Mouse (Mus musculus): ENCODE results near the gene Fkbp9. TPM values are rescaled to one million over a fixed set of nuclear protein-coding genes. Genes with fewer than 3 reads are reported as not detected.

The Fkbp9 gene
- polyA plus RNA-seq, 1 experiment from 2014 or later = 193 TPM

DNA sequence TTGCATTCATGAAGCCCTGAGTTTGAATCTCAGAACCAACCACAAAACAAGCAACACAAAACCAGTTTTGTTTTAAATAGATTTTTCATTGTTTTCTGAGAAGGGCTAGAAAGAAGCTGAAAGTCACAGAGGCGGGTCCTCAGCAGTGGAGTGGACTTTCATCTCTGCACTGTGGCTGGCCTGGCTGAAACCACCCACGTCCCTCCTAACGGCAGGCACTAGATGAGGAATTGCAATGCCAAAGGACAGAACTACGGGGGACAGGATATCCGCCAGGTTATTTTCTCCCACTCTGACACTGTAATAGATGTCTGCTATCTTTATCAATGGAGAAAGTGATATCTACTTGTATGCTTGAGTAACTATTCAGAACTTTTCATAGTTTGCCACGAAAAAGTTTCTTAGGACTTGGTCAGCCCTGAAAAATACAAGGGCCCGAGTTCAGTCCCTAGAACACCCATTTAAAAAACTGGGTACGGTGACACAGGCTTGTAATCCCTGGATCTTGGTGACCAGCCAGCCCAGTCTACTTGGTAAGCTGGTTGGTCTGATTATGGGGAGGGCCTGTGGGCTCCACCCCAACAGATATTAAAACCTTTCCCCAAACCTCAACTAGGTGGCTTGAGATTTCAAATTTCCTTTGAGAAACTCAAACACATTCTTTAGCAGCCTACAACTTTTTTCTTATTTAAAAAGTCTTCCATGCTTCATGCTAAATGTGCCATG is 74.4 kb downstream of the Fkbp9 start:
- Histone ChIP-seq H3K27ac (no peak overlapping the region), H3K36me3 (no peaks in the 10 kb centered on the region), H3K27me3 (no peaks in the 10 kb centered on the region), H3K4me3 (no peak overlapping the region), H3K9me3 (no peaks in the 10 kb centered on the region), H3K4me2 (no peak overlapping the region), H3K9ac (no peak overlapping the region), H3K4me1 (peaks cover 8% of the 10 kb centered on the region)
- WGBS = 78% methylated on average over 8 of the region's 8 CpGs
- ATAC-seq (ENCODE audit: borderline replicate concordance, extremely low read depth, low FRiP score, low TSS enrichment) = no peak

- ATAC-seq (ENCODE audit: borderline replicate concordance, extremely low read depth, low FRiP score, low TSS enrichment) = no peak
- 91% methylated on average over 3 of the region's 3 CpGs for WGBS
- no peak overlapping the region for H3K27ac ChIP-seq
Observed at GRCm38 (mm10) chr6:56907973-56908372, 76.1 kb downstream of the Fkbp9 start.

DNA sequence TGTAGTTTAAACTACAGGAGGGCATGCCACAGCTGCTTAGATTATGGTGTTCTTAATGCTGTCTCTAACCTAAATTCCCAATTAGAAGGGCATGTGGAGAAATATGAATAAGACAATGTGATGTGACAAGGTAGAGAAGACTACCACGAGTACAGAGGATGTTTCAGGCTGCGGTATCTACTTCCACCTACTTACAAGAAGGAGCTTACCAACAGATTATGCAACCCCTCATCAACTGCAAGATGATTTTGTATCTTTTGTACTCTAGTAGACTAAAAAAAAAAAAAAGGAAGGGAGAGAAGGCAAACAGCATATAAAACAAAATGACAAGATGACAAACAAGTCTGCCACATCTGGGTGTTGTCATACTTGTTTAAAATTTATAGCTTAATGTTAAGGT is 76.5 kb downstream of the Fkbp9 start:
- Histone ChIP-seq H3K9ac (no peak overlapping the region), H3K4me2 (no peak overlapping the region), H3K9me3 (no peaks in the 10 kb centered on the region), H3K36me3 (no peaks in the 10 kb centered on the region), H3K4me3 (no peak overlapping the region), H3K27ac (no peak overlapping the region), H3K27me3 (no peaks in the 10 kb centered on the region), H3K4me1 (peaks cover 12% of the 10 kb centered on the region; the same call in 1 of the 2 replicates)
- ATAC-seq (ENCODE audit: borderline replicate concordance, extremely low read depth, low FRiP score, low TSS enrichment) = no peak
- WGBS = 88% methylated on average over 2 of the region's 2 CpGs

More at GRCm38 (mm10) chr6:56907973-56908372, 76.1 kb downstream of the Fkbp9 start:
- Histone ChIP-seq H3K9me3 (no peaks in the 10 kb centered on the region), H3K27me3 (no peaks in the 10 kb centered on the region), H3K4me2 (no peak overlapping the region), H3K4me3 (no peak overlapping the region), H3K36me3 (no peaks in the 10 kb centered on the region), H3K4me1 (peaks cover 8% of the 10 kb centered on the region; the same call in 1 of the 2 replicates), H3K9ac (no peak overlapping the region)

DNA sequence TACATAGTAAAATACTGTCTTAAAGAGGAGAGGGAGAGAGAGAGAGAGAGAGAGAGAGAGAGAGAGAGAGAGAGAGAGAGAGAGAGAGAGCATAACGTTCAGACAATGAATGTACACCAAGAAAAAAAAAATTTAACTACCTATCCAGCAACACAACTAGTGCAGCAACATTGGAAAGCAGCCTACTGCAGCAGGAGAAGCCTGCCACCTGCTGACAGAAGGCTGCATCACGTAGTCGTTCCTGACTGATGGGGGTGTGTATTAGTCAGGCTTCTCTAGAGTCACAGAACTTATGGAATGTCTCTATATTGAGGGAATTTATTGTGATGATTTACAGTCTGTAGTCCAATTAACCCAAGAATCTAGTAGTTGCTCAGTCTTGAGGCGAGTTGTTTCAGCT is 77.1 kb downstream of the Fkbp9 start:
- H3K27me3 ChIP-seq = no peaks in the 10 kb centered on the region
- H3K9me3 ChIP-seq = no peaks in the 10 kb centered on the region

DNA sequence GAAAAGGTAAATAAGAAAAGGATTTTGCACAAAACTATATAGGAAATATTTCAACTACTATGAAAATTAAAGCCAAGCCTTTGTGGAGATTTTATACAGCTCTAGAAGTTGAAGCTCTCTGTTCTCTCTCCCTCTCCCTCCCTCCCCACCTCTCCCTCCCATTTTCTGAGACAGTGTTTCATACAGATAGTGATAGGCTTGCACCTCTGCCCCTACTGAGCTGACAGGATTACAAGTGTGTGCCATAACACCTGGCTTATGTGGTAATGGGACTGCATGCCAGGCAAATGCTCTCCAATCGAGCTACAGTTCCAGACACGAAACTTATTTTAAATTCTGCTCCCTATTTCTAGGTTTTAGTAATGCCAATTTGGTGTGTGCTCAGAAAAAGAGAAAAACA is 79.1 kb downstream of the Fkbp9 start:
- Histone ChIP-seq H3K9me3 (no peaks in the 10 kb centered on the region), H3K4me2 (no peak overlapping the region), H3K9ac (no peak overlapping the region), H3K4me3 (no peak overlapping the region), H3K27me3 (no peaks in the 10 kb centered on the region), H3K36me3 (no peaks in the 10 kb centered on the region), H3K27ac (no peak overlapping the region), H3K4me1 (0 out of 2 replicates have a peak, but pooled peaks cover 6% of the 10 kb centered on the region)
- no peak for ATAC-seq (ENCODE audit: borderline replicate concordance, extremely low read depth, low FRiP score, low TSS enrichment)
- WGBS = 75% methylated on average over 2 of the region's 2 CpGs

More for the DNA sequence above, 77.1 kb downstream of the Fkbp9 start:
- H3K4me2 ChIP-seq = no peak overlapping the region
- 0 out of 2 replicates have a peak, but pooled peaks have one; percentile 42 for ATAC-seq (ENCODE audit: borderline replicate concordance, extremely low read depth, low FRiP score, low TSS enrichment)
- H3K4me1 ChIP-seq = peaks cover 14% of the 10 kb centered on the region; the same call in 1 of the 2 replicates
- no peaks in the 10 kb centered on the region for H3K36me3 ChIP-seq
- no peak overlapping the region for H3K27ac ChIP-seq
- no peak overlapping the region for H3K4me3 ChIP-seq
- WGBS = 8% methylated on average over 4 of the region's 4 CpGs
- H3K9ac ChIP-seq = no peak overlapping the region

DNA sequence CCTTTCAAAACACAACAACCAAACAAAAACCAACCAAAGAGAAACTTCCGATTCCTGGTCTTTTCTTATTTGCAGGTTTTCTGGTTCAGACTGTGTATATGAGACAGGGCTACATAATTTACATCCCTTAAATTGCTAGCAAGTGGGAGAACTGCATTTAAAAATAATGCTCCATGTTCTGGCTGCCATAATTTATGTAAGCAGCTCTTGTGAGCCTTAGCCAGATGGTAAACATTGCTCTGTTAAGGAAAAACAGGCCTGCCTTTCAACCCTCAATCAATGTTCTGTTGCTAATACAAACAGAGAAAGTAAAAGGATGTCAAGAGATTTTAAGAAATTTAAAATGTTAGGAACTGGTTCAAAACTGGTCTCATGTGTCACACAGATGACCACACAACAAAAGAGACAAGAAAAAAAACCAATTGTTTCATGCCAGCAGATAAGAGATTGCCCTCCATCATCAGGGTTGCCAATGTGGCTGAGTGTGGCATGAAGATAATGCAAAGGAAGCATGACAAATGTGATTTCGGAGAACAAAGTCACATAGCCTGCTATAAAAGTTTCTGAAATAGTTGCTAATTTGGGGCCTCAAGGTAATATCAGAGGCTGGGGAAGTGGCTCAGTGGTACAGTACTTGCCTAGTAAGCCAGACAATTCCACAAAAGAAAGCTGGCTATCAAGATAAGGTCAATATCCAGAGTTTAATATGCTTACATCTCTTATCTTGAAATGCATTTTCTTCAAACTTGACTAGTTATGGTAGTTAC is 81.4 kb downstream of the Fkbp9 start:
- ATAC-seq (ENCODE audit: borderline replicate concordance, extremely low read depth, low FRiP score, low TSS enrichment) = no peak
- Histone ChIP-seq H3K27ac (no peak overlapping the region), H3K4me2 (no peak overlapping the region), H3K4me3 (no peak overlapping the region), H3K9ac (no peak overlapping the region), H3K36me3 (no peaks in the 10 kb centered on the region), H3K27me3 (no peaks in the 10 kb centered on the region), H3K4me1 (peaks cover 16% of the 10 kb centered on the region), H3K9me3 (no peaks in the 10 kb centered on the region)
- 86% methylated on average over 2 of the region's 2 CpGs for WGBS

- Histone ChIP-seq H3K36me3 (no peaks in the 10 kb centered on the region), H3K4me3 (no peak overlapping the region), H3K27me3 (no peaks in the 10 kb centered on the region), H3K9ac (no peak overlapping the region), H3K4me1 (peaks cover 20% of the 10 kb centered on the region), H3K4me2 (no peak overlapping the region), H3K27ac (no peak overlapping the region), H3K9me3 (no peaks in the 10 kb centered on the region)
- 60% methylated on average over 2 of the region's 2 CpGs for WGBS
- no peak for ATAC-seq (ENCODE audit: borderline replicate concordance, extremely low read depth, low FRiP score, low TSS enrichment)
Observed at GRCm38 (mm10) chr6:56916279-56916678, 84.4 kb downstream of the Fkbp9 start.

GRCm38 (mm10) chr6:56917578-56918368 is 85.9 kb downstream of the Fkbp9 start:
- WGBS = 38% methylated on average over 12 of the region's 12 CpGs
- no peaks in the 10 kb centered on the region for H3K27me3 ChIP-seq
- no peak overlapping the region for H3K27ac ChIP-seq
- peaks cover 25% of the 10 kb centered on the region for H3K4me1 ChIP-seq
- H3K4me2 ChIP-seq = no peak overlapping the region
- peak; percentile 53; the same call in 1 of the 2 replicates for ATAC-seq (ENCODE audit: borderline replicate concordance, extremely low read depth, low FRiP score, low TSS enrichment)
- H3K36me3 ChIP-seq = no peaks in the 10 kb centered on the region
- H3K9ac ChIP-seq = no peak overlapping the region
- no peak overlapping the region for H3K4me3 ChIP-seq
- H3K9me3 ChIP-seq = no peaks in the 10 kb centered on the region

DNA sequence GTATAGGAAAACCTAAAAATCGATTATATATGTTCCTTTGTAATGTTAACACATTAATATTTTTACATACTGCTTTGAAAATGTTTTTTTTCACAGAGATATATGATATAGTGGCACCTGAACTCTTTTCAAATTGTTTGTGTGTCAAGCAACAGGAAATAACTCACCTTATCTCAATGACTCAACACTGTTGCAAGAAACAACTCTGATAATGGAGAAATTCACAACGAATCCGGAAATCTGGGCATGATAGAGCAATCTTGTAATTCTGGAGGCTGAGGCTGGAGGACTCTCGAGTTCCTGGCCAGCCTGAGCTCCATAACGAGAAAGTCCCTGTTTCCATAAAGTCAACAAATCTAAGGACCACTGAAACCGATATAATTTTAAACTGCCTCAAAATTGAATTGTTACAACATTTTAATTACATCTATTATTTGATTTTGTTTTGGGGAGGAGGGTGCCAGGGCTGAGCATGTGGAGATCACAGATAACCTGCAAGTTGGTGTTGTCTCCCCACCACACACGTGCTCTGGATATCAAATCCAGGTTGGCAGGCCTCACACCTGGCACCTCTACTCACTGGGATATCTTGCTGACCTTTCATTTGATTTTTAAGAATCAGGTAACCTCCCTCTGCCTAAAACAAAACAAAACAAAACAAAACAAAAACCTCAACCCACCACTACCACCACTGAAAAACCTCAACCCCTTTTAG is 87.6 kb downstream of the Fkbp9 start:
- no peaks in the 10 kb centered on the region for H3K36me3 ChIP-seq
- no peaks in the 10 kb centered on the region for H3K9me3 ChIP-seq
- no peak overlapping the region for H3K4me3 ChIP-seq
- no peak for ATAC-seq (ENCODE audit: borderline replicate concordance, extremely low read depth, low FRiP score, low TSS enrichment)
- no peak overlapping the region for H3K4me2 ChIP-seq
- peaks cover 19% of the 10 kb centered on the region for H3K4me1 ChIP-seq
- 70% methylated on average over 7 of the region's 7 CpGs for WGBS
- no peaks in the 10 kb centered on the region for H3K27me3 ChIP-seq
- H3K27ac ChIP-seq = no peak overlapping the region
- H3K9ac ChIP-seq = no peak overlapping the region

DNA sequence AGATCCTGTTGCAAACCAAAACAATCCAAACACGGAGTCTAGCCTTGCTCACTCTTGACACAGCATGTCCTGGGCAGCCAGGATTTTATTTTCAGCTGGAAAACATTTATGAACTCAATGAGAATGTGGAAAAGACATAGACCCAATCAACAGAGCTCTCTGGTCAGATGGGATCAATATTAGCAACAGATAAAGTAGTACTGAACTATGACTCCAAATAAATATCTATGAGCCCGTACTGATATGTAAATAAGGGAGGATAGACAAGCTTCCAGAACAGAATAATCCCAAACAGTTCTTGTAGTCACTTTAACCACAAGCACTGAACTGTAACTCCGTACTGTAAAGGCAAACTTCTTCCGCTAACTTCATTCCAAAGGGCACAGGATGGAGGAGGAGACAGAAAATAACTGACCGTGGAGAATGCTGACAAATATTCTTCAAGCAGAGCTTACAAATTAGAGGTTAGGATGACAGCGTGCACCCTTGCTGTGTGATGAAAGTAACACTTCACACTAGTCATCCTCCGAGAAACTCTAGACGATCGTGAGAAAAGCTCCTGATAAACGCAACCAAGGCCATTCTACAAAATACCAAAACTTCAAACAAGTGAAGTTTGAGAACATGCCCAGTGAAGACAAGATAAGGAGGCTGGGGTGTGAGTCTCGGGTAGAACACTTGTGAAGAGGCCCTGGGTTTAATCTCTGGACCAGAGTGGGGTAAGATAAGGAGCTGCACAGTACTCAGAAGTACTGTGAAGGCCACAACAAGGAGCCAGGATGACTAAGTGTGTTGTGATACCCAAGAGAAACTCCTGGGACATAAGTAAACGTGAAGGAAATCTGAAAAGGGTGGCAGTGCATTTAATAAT is 88.6 kb downstream of the Fkbp9 start:
- Histone ChIP-seq H3K27ac (no peak overlapping the region), H3K27me3 (no peaks in the 10 kb centered on the region), H3K9me3 (no peaks in the 10 kb centered on the region), H3K9ac (no peak overlapping the region), H3K4me2 (no peak overlapping the region), H3K4me1 (peaks cover 19% of the 10 kb centered on the region), H3K36me3 (no peaks in the 10 kb centered on the region), H3K4me3 (no peak overlapping the region)
- ATAC-seq (ENCODE audit: borderline replicate concordance, extremely low read depth, low FRiP score, low TSS enrichment) = no peak
- 50% methylated on average over 12 of the region's 12 CpGs for WGBS

All from lung, embryonic 15.5 days (tissue).